Mouse (Mus musculus) neural tube, embryonic 12.5 days (tissue): Measurements from ENCODE around the gene Fam216a. TPM values are rescaled to one million over a fixed set of nuclear protein-coding genes. Genes with fewer than 3 reads are reported as not detected.
A peak's percentile ranks its signal among the peaks of the same experiment; 100 is the strongest.

ENCODE experiments used
- ATAC-seq: fragments of 200-750 bp; cut with Nextera tagmentation; 2 replicates; pipeline ENCODE4 v1.8.0; 2017; ENCODE audit warnings: low read depth, mild to moderate bottlenecking, moderate TSS enrichment, moderate library complexity; ENCODE audit not compliant: low FRiP score
- H3K27ac ChIP-seq: fragments of 300-500 bp; sonication (generic); 2 replicates; pipeline ENCODE4 v1.5.1; 2016
- H3K27me3 ChIP-seq: fragments of 300-500 bp; sonication (generic); replicated peaks from 2 replicates; pipeline ENCODE4 v1.6.1; 2016; ENCODE audit warnings: mild to moderate bottlenecking
- H3K36me3 ChIP-seq: fragments of 300-500 bp; sonication (generic); 2 replicates; pipeline ENCODE4 v1.6.1; 2016; ENCODE audit warnings: mild to moderate bottlenecking
- H3K4me1 ChIP-seq: fragments of 300-500 bp; sonication (generic); 2 replicates; pipeline ENCODE4 v1.6.1; 2016
- H3K4me2 ChIP-seq: fragments of 300-500 bp; sonication (generic); replicated peaks from 2 replicates; pipeline ENCODE4 v1.6.1; 2016; ENCODE audit warnings: mild to moderate bottlenecking
- H3K4me3 ChIP-seq: fragments of 300-500 bp; sonication (generic); 2 replicates; pipeline ENCODE4 v1.5.1; 2016
- H3K9ac ChIP-seq: fragments of 300-500 bp; sonication (generic); 2 replicates; pipeline ENCODE4 v1.6.1; 2016; ENCODE audit warnings: mild to moderate bottlenecking
- H3K9me3 ChIP-seq: fragments of 300-500 bp; sonication (generic); 2 replicates; pipeline ENCODE4 v1.6.1; 2016; ENCODE audit warnings: mild to moderate bottlenecking
- WGBS: fragments of 180-500 bp; shearing (Covaris S2); methylation state at CpG from one replicate; pipeline ENCODE4 v1.1.7; 2016; 5-methylcytosine and 5-hydroxymethylcytosine counted together
- polyA plus RNA-seq: library from polyadenylated mRNA; unstranded; fragments of >200 nt; fragmentation: Nextera tagmentation; extraction: Ambion mirVana; gene quantifications from 2 replicates; pipeline ENCODE4 v1.2.1, GENCODE M21; 2016

Gene Fam216a
- polyA plus RNA-seq, 1 experiment from 2014 or later, result 117 TPM

DNA sequence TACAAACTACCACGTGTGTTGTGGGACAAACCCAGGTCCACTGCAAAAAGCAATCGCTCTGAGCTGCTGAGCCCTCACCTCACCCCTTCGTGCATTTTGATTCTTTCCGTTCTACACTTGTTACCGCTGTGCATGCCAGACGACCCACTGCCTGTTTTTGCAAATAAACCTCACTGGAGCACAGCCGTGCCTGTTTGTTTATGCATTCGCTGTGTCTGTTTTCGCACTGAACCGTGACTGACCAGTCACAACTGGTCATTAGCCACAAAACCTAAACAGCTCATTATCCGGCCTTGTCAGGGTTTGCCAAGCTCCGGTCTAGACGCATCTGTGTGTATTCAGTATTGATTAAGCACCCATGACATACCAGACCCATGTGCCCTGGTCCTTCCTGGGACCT lies 30.0 kb upstream of the Fam216a start:
- no peaks in the 10 kb centered on the region for H3K27me3 ChIP-seq
- no peak overlapping the region for H3K4me2 ChIP-seq
- H3K36me3 ChIP-seq, result peaks cover 80% of the 10 kb centered on the region
- H3K4me1 ChIP-seq, result no peaks in the 10 kb centered on the region
- no peak overlapping the region for H3K27ac ChIP-seq
- H3K4me3 ChIP-seq, result no peak overlapping the region
- 0 out of 2 replicates have a peak, but pooled peaks cover 6% of the 10 kb centered on the region for H3K9me3 ChIP-seq
- 84% methylated on average over 13 of the region's 13 CpGs for WGBS
- no peak for ATAC-seq
- no peak overlapping the region for H3K9ac ChIP-seq

DNA sequence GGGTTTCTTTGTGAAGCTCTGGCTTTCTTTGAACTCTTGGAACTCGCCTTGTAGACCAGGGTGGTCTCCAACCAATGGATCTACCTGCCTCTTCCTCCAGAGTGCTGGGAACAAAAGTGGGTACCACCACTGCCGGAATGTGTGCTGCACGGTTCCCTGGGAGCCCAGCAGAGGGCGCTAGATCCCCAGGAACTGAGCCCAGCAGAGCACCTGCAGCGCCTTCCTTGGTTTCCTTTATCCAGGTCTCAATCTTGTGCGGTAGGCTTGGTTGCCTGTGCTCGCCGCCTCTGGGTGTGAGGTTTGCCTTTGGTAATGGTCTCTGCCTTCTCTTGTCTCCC lies 29.1 kb upstream of the Fam216a start:
- no peak overlapping the region for H3K4me3 ChIP-seq
- no peak overlapping the region for H3K9ac ChIP-seq
- ATAC-seq, result no peak
- H3K4me1 ChIP-seq, result no peaks in the 10 kb centered on the region
- no peak overlapping the region for H3K27ac ChIP-seq
- H3K36me3 ChIP-seq, result peaks cover 77% of the 10 kb centered on the region
- no peak overlapping the region for H3K4me2 ChIP-seq
- H3K27me3 ChIP-seq, result no peaks in the 10 kb centered on the region
- H3K9me3 ChIP-seq, result 0 out of 2 replicates have a peak, but pooled peaks cover 2% of the 10 kb centered on the region
- 25% methylated on average over 8 of the region's 8 CpGs for WGBS

DNA sequence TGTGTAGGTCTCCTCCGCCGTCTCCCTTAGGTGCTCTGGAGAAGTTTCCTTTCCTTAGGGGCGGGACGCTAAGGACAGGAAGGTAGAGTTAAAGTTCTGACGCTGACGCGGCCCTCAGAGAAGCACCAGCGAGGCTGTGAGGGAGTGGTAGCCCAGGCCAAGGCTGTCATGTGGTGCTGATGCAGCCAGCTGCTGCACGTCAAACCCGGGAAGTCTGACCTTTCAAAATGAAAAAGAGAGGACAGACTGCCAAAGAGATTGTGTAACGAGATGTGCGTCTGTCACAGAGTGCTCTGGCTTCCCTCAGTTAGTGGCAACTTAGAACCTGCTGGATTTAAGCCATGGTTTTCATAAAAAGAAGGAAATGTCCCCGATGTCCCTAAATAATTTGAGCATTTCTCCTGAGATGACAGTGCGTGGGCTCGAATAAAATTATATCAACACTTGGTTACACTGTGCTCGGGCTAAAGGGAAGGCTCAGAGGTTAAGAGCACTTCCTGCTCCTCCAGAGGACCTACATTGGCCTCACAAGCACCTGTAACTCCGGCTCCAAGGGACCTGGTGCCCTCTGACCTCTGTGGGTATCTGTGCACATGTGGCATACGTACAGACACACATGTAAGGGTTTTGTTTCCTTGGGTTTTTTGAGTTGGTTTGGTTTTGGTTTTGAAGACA lies 28.6 kb upstream of the Fam216a start:
- no peak for ATAC-seq
- H3K36me3 ChIP-seq, result peaks cover 72% of the 10 kb centered on the region
- H3K9me3 ChIP-seq, result no peaks in the 10 kb centered on the region
- H3K4me3 ChIP-seq, result no peak overlapping the region
- no peaks in the 10 kb centered on the region for H3K4me1 ChIP-seq
- 91% methylated on average over 18 of the region's 18 CpGs for WGBS
- no peak overlapping the region for H3K4me2 ChIP-seq
- H3K27me3 ChIP-seq, result no peaks in the 10 kb centered on the region
- no peak overlapping the region for H3K9ac ChIP-seq
- no peak overlapping the region for H3K27ac ChIP-seq

DNA sequence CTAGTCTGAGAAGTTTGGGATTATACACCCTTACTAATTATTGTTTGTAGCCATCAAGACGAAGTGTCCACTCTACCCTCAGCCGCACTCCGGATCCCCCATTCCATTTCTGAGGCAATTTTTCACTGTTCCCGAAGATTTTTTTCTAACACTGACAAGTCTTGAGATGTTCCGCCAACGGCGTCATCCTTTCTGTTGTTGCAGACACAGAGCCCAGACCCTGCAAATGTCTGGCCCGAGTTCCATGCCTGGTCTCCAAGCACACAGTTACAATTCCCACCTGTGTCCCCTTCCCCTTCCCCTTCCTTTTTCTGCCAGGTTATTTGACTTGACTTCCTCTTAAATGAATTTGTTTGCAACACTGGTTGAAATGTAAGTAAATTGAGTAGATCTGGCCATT lies 27.7 kb upstream of the Fam216a start:
- no peak for ATAC-seq
- Histone ChIP-seq H3K4me1 (no peaks in the 10 kb centered on the region), H3K36me3 (peaks cover 67% of the 10 kb centered on the region), H3K27me3 (no peaks in the 10 kb centered on the region), H3K27ac (no peak overlapping the region), H3K4me2 (no peak overlapping the region), H3K9me3 (no peaks in the 10 kb centered on the region), H3K4me3 (no peak overlapping the region), H3K9ac (no peak overlapping the region)
- 97% methylated on average over 8 of the region's 8 CpGs for WGBS

DNA sequence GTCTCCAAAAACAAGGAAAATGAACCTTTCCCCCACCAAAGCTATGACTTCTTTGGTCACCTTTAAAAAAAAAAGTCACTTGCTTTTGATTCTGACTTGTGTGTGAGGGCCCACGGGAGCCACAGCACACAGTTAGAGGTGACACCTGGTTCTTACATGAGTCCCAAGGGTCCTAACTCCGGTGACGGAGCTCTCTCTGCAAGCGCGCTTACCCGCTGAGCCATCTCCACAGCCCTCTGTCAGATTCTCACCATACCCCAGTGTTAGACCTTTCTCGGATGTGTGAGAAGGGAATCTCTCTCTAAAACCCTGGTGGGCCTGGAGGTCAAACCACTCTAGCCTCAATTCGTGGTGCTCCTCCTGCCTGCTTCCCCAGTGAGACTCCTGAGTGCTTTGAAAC lies 25.3 kb upstream of the Fam216a start:
- ATAC-seq, result no peak
- H3K27ac ChIP-seq, result no peak overlapping the region
- no peak overlapping the region for H3K4me3 ChIP-seq
- no peak overlapping the region for H3K4me2 ChIP-seq
- 90% methylated on average over 8 of the region's 8 CpGs for WGBS
- no peak overlapping the region for H3K9ac ChIP-seq
- no peaks in the 10 kb centered on the region for H3K27me3 ChIP-seq
- no peaks in the 10 kb centered on the region for H3K9me3 ChIP-seq
- H3K36me3 ChIP-seq, result peaks cover 49% of the 10 kb centered on the region
- peaks cover 10% of the 10 kb centered on the region for H3K4me1 ChIP-seq

DNA sequence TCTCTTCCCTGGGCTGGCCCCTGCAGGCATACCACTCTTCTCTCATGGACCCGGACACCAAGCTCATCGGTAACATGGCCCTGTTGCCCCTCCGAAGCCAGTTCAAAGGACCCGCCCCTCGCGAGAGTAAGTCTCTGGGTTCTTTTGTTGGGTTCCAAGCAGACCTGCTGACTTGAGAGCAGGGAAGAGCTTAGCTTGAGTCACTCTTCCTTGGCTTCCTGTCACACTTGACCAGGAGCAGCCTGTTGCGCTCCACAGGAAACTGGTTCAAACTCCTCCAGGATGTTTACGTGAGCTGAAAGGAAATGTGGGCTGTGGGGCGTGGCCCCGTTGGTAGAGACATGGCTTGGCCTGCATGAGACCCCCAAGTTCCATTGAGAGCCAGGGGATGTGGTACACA lies 24.6 kb upstream of the Fam216a start:
- Histone ChIP-seq H3K9ac (no peak overlapping the region), H3K27ac (no peak overlapping the region), H3K4me3 (no peak overlapping the region), H3K27me3 (no peaks in the 10 kb centered on the region), H3K9me3 (no peaks in the 10 kb centered on the region), H3K4me1 (peaks cover 13% of the 10 kb centered on the region), H3K36me3 (peaks cover 42% of the 10 kb centered on the region), H3K4me2 (no peak overlapping the region)
- WGBS, result 92% methylated on average over 10 of the region's 10 CpGs
- ATAC-seq, result no peak

DNA sequence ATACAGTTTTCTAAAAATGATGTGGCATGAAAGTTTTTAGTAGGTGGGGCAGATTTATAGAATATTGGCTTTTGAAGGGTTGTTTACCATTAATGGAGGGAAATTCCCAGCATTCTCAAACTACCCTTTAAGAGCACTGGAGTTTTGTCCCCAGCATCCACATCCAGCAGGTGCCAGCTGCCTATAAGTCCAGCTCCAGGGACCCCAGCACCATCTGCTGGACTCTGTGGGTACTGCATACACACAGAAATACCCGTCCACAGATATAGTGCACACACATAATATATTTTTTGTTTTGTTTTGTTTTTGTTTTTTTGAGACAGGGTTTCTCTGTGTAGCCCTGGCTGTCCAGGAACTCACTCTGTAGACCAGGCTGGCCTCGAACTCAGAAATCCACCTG lies 21.7 kb upstream of the Fam216a start:
- peaks cover 13% of the 10 kb centered on the region for H3K4me1 ChIP-seq
- peaks cover 27% of the 10 kb centered on the region for H3K36me3 ChIP-seq
- ATAC-seq, result no peak
- no peak overlapping the region for H3K4me3 ChIP-seq
- no peaks in the 10 kb centered on the region for H3K27me3 ChIP-seq
- no peaks in the 10 kb centered on the region for H3K9me3 ChIP-seq
- no peak overlapping the region for H3K4me2 ChIP-seq
- H3K9ac ChIP-seq, result no peak overlapping the region
- no peak overlapping the region for H3K27ac ChIP-seq
- 51% methylated on average over 2 of the region's 2 CpGs for WGBS

DNA sequence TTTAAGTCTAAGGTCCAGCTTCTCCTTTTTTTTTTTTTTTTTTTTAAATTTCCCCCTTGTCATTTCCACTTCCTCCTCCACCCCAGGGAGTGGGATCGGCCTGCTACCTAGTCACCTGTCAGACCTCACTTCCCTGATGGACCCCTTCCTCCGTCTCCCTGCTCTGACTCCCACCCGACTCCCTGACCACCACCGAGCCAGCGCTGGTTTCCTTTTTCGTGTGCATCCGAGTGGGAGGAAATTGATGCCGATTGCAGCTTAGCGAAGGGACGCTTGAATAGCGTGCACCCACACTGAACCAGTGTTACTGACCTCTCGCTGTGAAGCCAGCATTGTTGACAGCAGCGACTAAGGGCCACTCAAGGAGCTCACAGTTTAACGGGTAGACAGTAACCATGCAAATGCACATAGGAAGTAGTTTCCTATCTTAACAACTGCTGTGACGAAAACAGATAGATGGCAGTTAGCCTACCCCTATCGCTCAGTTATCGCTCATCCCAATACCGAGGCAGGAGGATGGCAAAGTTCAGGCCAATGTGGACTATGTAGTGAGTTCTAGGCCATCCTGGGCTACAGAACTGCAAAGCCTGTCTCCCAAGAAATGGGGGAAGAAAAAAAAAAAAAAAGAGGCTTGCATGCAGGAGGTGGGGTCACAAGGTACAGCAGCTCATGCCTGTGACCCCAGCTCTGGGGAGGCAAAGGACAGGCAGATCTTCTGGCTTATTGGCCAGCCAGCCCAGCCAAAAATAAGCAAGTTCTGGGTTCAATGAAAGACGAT lies 20.3 kb upstream of the Fam216a start:
- WGBS, result 15% methylated on average over 19 of the region's 19 CpGs
- H3K27me3 ChIP-seq, result no peaks in the 10 kb centered on the region
- peak overlapping the region; percentile 91 for H3K4me2 ChIP-seq
- H3K27ac ChIP-seq, result no peak overlapping the region
- H3K9me3 ChIP-seq, result no peaks in the 10 kb centered on the region
- peak overlapping the region; percentile 78 for H3K4me3 ChIP-seq
- H3K4me1 ChIP-seq, result peaks cover 13% of the 10 kb centered on the region
- H3K9ac ChIP-seq, result peak overlapping the region; percentile 77
- H3K36me3 ChIP-seq, result peaks cover 18% of the 10 kb centered on the region
- ATAC-seq, result no peak

DNA sequence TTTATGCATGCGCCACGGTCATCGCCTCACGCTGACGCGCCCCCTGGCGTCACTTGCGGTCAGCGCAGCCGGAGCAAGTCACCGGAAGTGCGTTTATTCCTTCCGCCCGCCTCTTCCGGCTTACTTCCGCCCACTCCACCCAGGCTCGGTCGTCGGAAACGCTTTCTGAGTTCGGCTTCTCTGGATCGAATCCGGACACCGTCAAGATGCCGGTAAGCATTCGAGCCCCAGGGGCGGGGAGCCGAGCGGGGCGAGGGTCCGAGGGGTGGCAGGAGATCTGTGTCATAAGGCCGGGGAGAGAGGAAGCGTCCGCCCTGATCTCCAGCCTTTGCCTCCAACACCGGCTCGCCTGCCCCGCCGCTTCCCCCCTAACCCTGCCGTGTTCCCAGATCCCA lies 19.6 kb upstream of the Fam216a start, which contains the start of gene Arpc3:
TSS of gene Arpc3 (plus strand) at position 93 of the 395 bp plus-strand sequence.
- under 1% methylated on average over 39 of the region's 39 CpGs for WGBS
- no peak within 1 kb of the TSS for H3K27ac ChIP-seq
- H3K4me3 ChIP-seq, result peak within 1 kb of the TSS; percentile 78
- H3K36me3 ChIP-seq, result peaks cover 13% of the 10 kb centered on the region
- ATAC-seq, result peak; percentile 68; the same call in 1 of the 2 replicates
- H3K9ac ChIP-seq, result peak within 1 kb of the TSS; percentile 77
- no peaks in the 10 kb centered on the region for H3K9me3 ChIP-seq
- H3K4me2 ChIP-seq, result peak within 1 kb of the TSS; percentile 91
- H3K27me3 ChIP-seq, result no peaks in the 10 kb centered on the region
- H3K4me1 ChIP-seq, result peaks cover 13% of the 10 kb centered on the region

DNA sequence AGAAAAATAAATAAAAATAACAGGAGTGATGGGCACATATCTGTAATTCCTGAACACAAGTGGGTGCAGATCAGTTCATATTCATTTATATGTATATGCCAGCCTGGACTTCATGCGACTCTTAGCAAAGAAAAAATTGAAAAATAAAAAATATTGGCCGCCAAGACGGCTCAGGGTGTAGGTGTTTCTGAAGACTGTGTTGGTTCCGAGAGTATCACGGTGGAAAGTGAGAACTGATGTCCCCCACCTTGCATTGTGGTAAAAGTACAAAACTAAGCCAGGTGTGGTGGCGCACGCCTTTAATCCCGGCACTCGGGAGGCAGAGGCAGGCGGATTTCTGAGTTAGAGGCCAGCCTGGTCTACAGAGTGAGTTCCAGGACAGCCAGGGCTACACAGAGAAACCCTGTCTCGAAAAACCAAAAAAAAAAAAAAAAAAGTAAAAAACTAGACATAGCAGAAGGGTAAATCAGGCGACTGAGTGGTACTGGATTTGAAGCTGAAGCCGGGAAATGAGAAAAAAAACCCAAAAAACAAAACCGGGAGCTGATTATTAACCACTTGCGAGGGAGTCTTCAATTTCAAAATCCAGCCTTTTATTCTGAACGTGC lies 19.1 kb upstream of the Fam216a start:
- peaks cover 13% of the 10 kb centered on the region for H3K4me1 ChIP-seq
- H3K9ac ChIP-seq, result peak overlapping the region; percentile 77; the same call in 1 of the 2 replicates
- no peaks in the 10 kb centered on the region for H3K9me3 ChIP-seq
- peaks cover 10% of the 10 kb centered on the region; the same call in 1 of the 2 replicates for H3K36me3 ChIP-seq
- ATAC-seq, result no peak
- H3K4me2 ChIP-seq, result peak overlapping the region; percentile 91; the same call in 1 of the 2 replicates
- H3K4me3 ChIP-seq, result peak overlapping the region; percentile 78
- 56% methylated on average over 16 of the region's 16 CpGs for WGBS
- H3K27ac ChIP-seq, result no peak overlapping the region
- H3K27me3 ChIP-seq, result no peaks in the 10 kb centered on the region

DNA sequence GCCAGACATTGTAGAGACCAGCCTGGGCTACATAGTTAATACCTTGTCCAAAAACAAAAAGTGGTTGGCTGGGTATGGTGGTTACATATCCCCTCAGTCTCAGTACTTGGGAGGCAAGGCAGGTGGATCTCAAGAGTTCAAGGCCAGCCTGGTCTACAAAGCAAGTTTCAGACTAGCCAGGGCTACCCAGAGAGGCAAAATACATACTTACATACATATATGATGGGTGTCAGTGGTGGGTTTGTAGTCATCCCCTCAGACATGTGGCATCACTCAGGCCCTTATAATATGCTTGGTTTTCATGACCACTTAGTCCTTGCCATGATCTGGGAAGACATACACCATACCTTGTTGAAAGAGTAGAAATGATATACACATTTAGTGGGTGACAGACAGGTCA lies 18.5 kb upstream of the Fam216a start:
- H3K36me3 ChIP-seq, result peaks cover 10% of the 10 kb centered on the region; the same call in 1 of the 2 replicates
- H3K27ac ChIP-seq, result no peak overlapping the region

DNA sequence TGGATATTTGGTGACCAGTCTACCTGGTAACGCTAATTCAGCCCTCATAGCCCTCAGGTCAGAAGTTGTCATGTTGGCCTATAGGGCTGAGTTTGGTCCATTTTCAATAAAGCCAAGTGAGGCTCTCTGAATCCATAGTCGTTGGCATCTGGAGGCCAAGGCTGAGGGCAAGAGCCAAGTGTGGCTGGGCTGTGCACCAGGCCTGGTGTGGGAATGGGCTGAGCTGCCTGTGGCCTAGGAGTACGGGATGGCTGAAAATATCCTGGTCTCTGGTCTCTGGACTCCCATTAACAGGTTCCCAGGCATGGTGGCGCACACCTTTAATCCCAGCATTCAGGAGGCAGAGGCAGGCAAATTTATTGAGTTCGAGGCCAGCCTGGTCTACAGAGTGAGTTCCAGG lies 17.8 kb upstream of the Fam216a start:
- Histone ChIP-seq H3K9me3 (no peaks in the 10 kb centered on the region), H3K27me3 (no peaks in the 10 kb centered on the region), H3K4me3 (no peak overlapping the region), H3K9ac (no peak overlapping the region), H3K4me1 (peaks cover 13% of the 10 kb centered on the region), H3K4me2 (no peak overlapping the region), H3K27ac (no peak overlapping the region), H3K36me3 (peaks cover 7% of the 10 kb centered on the region; the same call in 1 of the 2 replicates)
- 91% methylated on average over 5 of the region's 5 CpGs for WGBS
- no peak for ATAC-seq

More for the DNA sequence above, 18.5 kb upstream of the Fam216a start:
- Histone ChIP-seq H3K4me2 (no peak overlapping the region), H3K4me1 (peaks cover 13% of the 10 kb centered on the region), H3K4me3 (no peak overlapping the region), H3K9me3 (no peaks in the 10 kb centered on the region), H3K27me3 (no peaks in the 10 kb centered on the region), H3K9ac (no peak overlapping the region)
- ATAC-seq, result no peak
